Mouse (Mus musculus): ENCODE data around the gene Trim61. TPM values are rescaled to one million over a fixed set of nuclear protein-coding genes. Genes with fewer than 3 reads are reported as not detected.

Gene Trim61
- not detected in 2 replicates for polyA plus RNA-seq (2016; fragmentation: Nextera tagmentation; extraction: Ambion mirVana)

DNA sequence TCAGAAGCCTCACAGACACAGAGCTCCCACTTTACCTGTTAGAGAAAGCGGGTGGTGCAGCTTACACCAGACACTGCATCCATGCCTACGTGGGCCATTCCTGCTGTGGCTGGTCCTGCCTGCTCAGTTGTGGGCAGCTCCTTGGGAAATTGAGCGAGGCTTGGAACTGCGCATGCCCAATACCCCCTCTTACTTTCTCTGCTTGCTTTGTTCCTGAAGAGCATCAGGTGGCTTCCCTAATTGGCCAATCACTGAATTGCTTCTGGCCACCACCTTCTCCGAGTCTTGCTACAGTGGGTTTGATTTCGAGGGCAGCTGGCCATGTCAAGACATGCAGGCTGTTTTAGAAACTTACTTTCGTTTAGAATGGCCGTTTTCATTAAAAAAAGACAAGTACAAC, at the start of gene Trim61, which contains the start of gene Trim60:
Gene Trim61, minus strand, starts transcription at position 101 of the 400 bp plus-strand sequence.
Gene Trim60, minus strand, starts transcription at position 162 of the 400 bp plus-strand sequence.
- no peaks in the 10 kb centered on the region for H3K36me3 ChIP-seq
- H3K27me3 ChIP-seq (ENCODE audit: low read depth, poor library complexity, severe bottlenecking) = no peaks in the 10 kb centered on the region
- 90% methylated on average over 8 of the region's 8 CpGs for WGBS
- H3K4me3 ChIP-seq = no peak within 1 kb of the TSS
- no peak for DNase-seq (ENCODE audit: low spot score)
- no peaks in the 10 kb centered on the region for H3K9me3 ChIP-seq (replicated peaks)
- H3K4me1 ChIP-seq = no peaks in the 10 kb centered on the region
- H3K27ac ChIP-seq = no peak within 1 kb of the TSS

DNA sequence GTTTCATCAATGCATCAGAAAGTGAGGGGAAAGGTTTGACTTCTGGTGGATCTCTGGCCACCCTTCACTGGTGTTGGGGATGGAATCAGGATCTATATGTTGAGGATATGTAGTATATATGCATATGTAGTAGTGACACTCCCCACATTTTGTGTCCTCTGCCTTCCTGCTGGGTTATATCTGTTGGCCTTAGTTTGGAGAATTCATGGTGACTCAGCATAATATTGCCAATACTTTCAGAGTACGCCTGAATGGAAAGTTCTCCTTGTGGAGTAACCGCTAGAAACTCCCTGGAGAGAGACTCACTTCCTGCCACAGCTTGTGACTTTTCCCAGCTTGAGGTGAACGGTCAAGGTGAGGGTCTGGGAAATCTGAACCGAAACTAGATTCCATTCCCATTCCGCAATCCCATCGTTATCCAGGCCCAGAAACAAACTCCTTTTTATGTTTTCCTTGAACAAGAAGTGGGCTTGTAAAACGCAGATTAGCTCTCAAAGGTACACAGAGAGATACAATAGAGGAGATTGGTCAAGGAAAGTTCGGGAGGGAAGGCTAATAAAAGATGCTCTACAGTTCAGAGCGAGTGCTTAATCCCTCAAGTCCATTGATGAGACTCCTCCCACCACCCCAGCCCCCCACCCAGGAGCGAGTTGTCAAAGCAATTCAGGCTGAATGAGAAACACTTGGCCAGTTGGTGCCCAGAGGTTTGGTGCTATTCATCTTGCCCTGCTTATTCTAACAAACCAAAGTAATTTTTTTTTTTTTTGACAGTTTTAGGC, 49.6 kb upstream of the Trim61 start:
- no peak overlapping the region for H3K4me3 ChIP-seq
- WGBS = 40% methylated on average over 10 of the region's 10 CpGs
- no peaks in the 10 kb centered on the region for H3K9me3 ChIP-seq (replicated peaks)
- no peak for DNase-seq (ENCODE audit: low spot score)
- peaks cover 7% of the 10 kb centered on the region for H3K4me1 ChIP-seq
- H3K36me3 ChIP-seq = no peaks in the 10 kb centered on the region
- no peaks in the 10 kb centered on the region for H3K27me3 ChIP-seq (ENCODE audit: low read depth, poor library complexity, severe bottlenecking)
- no peak overlapping the region for H3K27ac ChIP-seq

DNA sequence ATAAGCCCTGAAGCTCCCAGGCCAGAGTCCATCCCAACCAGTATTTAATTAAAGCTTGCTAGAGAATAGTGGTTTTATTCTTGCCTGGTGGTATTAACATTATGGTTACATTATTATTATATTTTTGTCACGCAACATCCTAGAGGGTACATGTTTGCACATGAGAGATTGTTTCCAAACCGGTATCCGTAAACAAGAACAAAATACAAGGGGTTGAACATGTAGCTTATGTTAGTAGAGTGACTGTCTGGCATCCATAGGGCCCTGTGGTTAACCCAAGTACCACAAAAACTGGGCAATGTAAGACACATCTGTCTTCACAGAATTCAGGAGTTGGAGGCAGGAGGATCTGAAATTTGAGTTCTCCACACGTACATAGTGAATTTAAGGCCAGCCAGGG, 48.7 kb upstream of the Trim61 start:
- 92% methylated on average over 4 of the region's 4 CpGs for WGBS
- Histone ChIP-seq H3K4me1 (peaks cover 7% of the 10 kb centered on the region), H3K27ac (no peak overlapping the region), H3K27me3 (ENCODE audit: low read depth, poor library complexity, severe bottlenecking) (no peaks in the 10 kb centered on the region), H3K9me3 (replicated peaks) (no peaks in the 10 kb centered on the region), H3K4me3 (no peak overlapping the region), H3K36me3 (no peaks in the 10 kb centered on the region)
- no peak for DNase-seq (ENCODE audit: low spot score)

DNA sequence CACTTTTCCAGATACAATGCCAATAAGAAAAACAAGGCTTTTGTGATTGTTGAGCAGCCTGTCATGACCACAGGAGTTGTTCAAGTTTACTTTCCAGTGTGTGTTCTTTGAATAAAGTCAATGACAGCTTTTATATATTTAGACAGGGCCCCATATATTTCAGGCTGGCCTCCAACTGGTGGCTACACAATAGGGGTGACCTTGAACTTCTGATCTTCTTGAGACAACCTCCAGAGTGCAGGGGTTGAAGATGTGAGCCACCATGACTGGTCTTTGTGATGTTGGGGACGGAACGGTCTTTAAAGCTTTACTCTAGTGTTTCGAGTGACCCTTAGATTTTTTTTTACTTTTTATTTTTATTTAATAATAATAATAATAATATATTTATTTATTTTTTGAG, 47.3 kb upstream of the Trim61 start:
- Histone ChIP-seq H3K4me3 (no peak overlapping the region), H3K9me3 (replicated peaks) (no peaks in the 10 kb centered on the region), H3K27ac (no peak overlapping the region), H3K4me1 (peaks cover 7% of the 10 kb centered on the region), H3K27me3 (ENCODE audit: low read depth, poor library complexity, severe bottlenecking) (no peaks in the 10 kb centered on the region), H3K36me3 (no peaks in the 10 kb centered on the region)
- WGBS = 94% methylated on average over 3 of the region's 3 CpGs
- no peak for DNase-seq (ENCODE audit: low spot score)

DNA sequence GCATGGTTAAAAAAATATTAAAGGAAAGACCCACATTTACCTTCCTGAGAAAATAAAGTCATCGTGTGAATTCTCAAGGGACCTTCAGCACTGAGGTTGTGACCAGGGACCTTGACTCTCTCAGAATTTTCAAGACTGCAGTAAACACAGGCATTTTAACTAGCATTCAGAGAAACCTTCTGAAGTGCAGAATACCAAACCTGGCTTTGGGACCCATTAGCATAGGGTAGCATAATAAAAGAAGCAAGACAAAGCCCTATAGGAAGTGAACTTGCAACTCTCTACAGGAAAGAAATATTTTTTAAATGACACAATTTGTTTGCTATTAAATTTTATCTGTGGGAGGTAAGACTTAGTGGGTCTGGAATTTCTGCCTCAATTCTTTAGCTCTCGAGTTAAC, 45.7 kb upstream of the Trim61 start:
- peaks cover 7% of the 10 kb centered on the region for H3K4me1 ChIP-seq
- 54% methylated on average over 2 of the region's 2 CpGs for WGBS
- H3K9me3 ChIP-seq (replicated peaks) = no peaks in the 10 kb centered on the region
- H3K36me3 ChIP-seq = no peaks in the 10 kb centered on the region
- no peaks in the 10 kb centered on the region for H3K27me3 ChIP-seq (ENCODE audit: low read depth, poor library complexity, severe bottlenecking)
- no peak overlapping the region for H3K4me3 ChIP-seq
- no peak for DNase-seq (ENCODE audit: low spot score)
- H3K27ac ChIP-seq = no peak overlapping the region

DNA sequence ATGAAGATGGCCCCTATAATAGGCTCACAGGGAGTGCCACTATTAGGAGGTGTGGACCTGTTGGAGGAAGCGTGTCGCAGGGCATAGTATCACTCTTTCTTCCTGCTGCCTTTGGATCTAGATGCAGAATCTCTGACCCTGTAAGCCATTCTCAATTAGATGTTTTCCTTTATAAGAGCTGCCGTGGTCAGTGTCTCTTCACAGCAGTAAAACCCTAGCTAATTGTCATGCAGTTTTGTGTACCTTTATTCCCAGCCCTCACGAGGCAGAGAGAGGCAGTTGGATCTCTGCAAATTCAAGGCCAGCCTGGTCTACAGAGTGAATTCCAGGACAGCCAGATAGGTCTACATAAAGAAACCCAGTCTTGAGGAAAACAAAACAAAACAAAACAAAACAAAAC, 43.9 kb upstream of the Trim61 start:
- Histone ChIP-seq H3K27ac (no peak overlapping the region), H3K4me1 (no peaks in the 10 kb centered on the region), H3K9me3 (replicated peaks) (no peaks in the 10 kb centered on the region), H3K27me3 (ENCODE audit: low read depth, poor library complexity, severe bottlenecking) (no peaks in the 10 kb centered on the region), H3K36me3 (no peaks in the 10 kb centered on the region), H3K4me3 (no peak overlapping the region)
- DNase-seq (ENCODE audit: low spot score) = no peak
- 79% methylated on average over 4 of the region's 4 CpGs for WGBS

DNA sequence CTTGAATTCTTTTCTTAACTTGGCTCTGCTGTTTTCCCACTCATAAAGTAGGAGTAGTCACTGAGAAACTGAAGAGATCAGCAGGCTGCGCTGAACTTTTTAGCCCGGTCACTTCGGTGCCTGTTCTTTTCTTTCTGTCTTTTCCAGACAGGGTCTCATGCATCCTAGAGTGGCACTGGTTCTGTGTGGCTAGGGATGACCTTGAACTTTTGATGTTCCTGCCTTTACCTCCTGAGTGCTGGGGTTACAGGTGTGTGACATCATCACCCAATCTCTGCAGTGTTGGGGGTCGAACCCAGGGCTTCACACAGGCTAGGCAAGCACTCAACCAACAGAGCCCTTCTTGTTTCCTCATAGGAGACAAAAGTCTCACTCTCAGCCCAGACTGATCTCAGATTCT, 38.4 kb upstream of the Trim61 start:
- peaks cover 25% of the 10 kb centered on the region for H3K4me1 ChIP-seq
- H3K27me3 ChIP-seq (ENCODE audit: low read depth, poor library complexity, severe bottlenecking) = no peaks in the 10 kb centered on the region
- DNase-seq (ENCODE audit: low spot score) = no peak
- no peak overlapping the region for H3K4me3 ChIP-seq
- no peaks in the 10 kb centered on the region for H3K36me3 ChIP-seq
- WGBS = 97% methylated on average over 4 of the region's 4 CpGs
- no peaks in the 10 kb centered on the region for H3K9me3 ChIP-seq (replicated peaks)
- no peak overlapping the region for H3K27ac ChIP-seq

DNA sequence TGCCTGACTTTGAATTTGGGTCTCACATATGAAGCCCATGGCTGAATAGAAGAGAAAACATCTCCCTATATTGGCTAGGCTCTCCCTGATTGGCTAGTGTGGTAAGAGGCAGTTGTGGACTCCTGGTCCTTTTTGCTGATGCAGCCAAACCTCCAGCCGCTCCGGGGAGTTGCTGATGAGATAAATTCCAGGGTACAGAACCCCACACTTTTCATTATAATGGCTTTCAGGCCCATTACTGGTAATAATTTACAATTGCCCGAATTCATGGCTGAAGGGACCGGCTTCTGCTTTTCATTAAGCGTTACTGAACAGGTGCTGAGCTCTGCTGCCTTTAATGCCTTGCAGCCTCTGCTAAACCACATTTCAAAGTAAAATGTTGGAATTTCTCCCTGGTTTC, 35.6 kb upstream of the Trim61 start:
- no peaks in the 10 kb centered on the region for H3K27me3 ChIP-seq (ENCODE audit: low read depth, poor library complexity, severe bottlenecking)
- H3K4me1 ChIP-seq = peaks cover 25% of the 10 kb centered on the region
- H3K9me3 ChIP-seq (replicated peaks) = no peaks in the 10 kb centered on the region
- H3K36me3 ChIP-seq = no peaks in the 10 kb centered on the region
- H3K27ac ChIP-seq = peak overlapping the region; percentile 85
- DNase-seq (ENCODE audit: low spot score) = peak; percentile 65
- H3K4me3 ChIP-seq = no peak overlapping the region
- 15% methylated on average over 5 of the region's 5 CpGs for WGBS

DNA sequence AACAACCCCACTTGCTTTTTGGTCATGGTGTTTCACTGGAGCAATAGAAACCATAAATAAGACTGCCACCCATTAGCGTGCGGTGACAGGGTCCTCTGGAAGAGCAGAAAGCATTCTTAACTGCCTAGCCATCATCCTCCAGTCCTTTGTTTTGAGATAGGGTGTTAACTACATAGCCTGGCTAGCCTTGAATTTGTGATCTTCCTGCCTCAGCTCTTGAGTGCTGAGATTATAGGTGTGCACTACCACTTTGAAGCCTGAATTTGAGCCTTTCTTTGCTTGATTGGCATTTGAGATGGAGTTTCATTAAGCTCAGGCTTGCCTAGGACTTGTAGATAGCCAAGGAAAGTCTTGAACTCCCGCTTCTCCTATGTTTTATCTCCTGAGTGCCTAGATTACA, 35.2 kb upstream of the Trim61 start:
- Histone ChIP-seq H3K27me3 (ENCODE audit: low read depth, poor library complexity, severe bottlenecking) (no peaks in the 10 kb centered on the region), H3K4me1 (peaks cover 25% of the 10 kb centered on the region), H3K36me3 (no peaks in the 10 kb centered on the region), H3K27ac (peak overlapping the region; percentile 85), H3K9me3 (replicated peaks) (no peaks in the 10 kb centered on the region), H3K4me3 (no peak overlapping the region)
- WGBS = 46% methylated on average over 3 of the region's 3 CpGs
- no peak for DNase-seq (ENCODE audit: low spot score)

DNA sequence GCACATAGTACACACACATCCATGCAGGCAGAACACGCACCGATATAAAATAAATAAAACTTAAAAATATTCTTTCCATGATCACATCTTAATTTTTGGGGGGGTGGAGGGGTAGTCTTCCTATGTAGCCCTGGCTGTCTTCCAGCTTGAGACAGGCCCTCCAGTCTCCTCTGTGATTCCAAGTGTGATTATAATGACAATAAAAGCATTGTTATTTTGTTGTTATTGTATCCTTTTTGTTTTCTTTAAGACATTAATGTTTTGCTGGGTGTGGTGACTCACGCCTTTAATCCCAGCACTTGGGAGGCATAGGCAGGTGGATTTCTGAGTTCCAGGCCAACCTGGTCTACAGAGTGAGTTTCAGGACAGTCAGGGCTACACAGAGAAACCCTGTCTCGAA, 29.5 kb upstream of the Trim61 start:
- Histone ChIP-seq H3K27ac (no peak overlapping the region), H3K4me3 (no peak overlapping the region), H3K36me3 (no peaks in the 10 kb centered on the region), H3K4me1 (peaks cover 9% of the 10 kb centered on the region; the same call in 1 of the 2 replicates), H3K27me3 (ENCODE audit: low read depth, poor library complexity, severe bottlenecking) (no peaks in the 10 kb centered on the region), H3K9me3 (replicated peaks) (no peaks in the 10 kb centered on the region)
- no peak for DNase-seq (ENCODE audit: low spot score)
- 88% methylated on average over 4 of the region's 4 CpGs for WGBS

DNA sequence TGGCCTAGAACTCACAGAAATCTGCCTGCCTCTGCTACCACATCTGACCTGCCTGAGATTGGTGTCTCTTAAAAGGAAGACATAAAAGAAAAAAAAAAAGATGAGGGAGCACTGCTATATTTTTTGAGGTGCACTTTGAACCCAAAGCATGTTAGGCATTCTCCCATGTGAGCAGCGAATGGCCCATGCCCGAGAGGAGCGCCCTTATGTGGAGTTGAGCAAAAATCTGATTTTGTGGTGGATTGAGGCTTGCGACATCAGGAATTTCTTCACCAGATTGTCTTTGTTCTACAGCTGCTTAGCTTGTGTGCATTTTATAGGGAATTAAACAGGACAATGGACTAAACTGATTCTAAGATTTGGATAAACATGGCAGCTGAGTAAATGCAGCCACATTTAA, 28.9 kb upstream of the Trim61 start:
- 92% methylated on average over 4 of the region's 4 CpGs for WGBS
- Histone ChIP-seq H3K9me3 (replicated peaks) (no peaks in the 10 kb centered on the region), H3K27me3 (ENCODE audit: low read depth, poor library complexity, severe bottlenecking) (no peaks in the 10 kb centered on the region), H3K4me3 (no peak overlapping the region), H3K27ac (no peak overlapping the region), H3K4me1 (peaks cover 6% of the 10 kb centered on the region; the same call in 1 of the 2 replicates), H3K36me3 (no peaks in the 10 kb centered on the region)
- no peak for DNase-seq (ENCODE audit: low spot score)

DNA sequence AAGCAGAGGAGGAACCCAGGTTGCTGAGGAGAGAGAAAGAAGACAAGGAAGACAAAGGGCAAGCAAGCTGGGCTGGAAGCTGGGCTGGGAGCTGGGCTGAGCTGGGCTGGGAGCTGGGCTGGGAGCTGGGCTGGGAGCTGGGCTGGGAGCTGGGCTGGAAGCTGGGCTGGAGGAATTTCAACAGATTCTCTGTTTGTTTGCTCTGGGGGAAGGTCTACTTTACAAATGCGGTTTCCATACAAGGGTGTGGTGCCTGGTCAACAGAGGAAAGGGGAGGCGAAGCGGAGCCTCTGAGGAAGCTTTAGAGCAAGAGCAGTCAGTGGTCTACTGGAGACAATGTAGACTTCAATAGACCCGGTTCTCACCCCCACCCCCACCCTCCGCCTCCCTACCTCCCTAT, 28.2 kb upstream of the Trim61 start:
- Histone ChIP-seq H3K27ac (peak overlapping the region; percentile 44; the same call in 1 of the 2 replicates), H3K36me3 (no peaks in the 10 kb centered on the region), H3K9me3 (replicated peaks) (no peaks in the 10 kb centered on the region), H3K4me3 (no peak overlapping the region), H3K4me1 (peaks cover 6% of the 10 kb centered on the region; the same call in 1 of the 2 replicates), H3K27me3 (ENCODE audit: low read depth, poor library complexity, severe bottlenecking) (no peaks in the 10 kb centered on the region)
- DNase-seq (ENCODE audit: low spot score) = no peak
- WGBS = 50% methylated on average over 5 of the region's 5 CpGs

DNA sequence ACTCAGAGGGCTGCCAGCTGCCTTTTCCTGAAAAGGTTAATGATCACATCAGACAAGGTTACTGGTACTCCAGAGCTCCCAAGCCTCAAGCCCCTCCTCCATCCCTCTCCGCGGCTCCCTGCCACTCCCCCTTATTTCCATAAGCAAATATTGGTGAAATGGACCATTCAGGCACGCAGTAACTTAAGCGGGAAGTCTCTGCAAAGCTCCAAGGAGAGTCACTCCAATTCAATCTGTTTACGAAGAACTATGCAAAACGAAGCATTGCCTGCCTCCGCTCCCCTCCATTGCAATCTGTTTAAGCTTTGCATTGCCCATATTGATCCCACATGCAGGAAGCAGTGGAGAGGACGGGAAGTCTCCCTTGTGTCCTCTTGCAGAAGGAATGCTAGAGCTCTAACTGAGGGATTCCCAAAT, 18.8 kb upstream of the Trim61 start, which contains the start of gene Apela:
Gene Apela, minus strand, starts transcription at position 220 of the 417 bp plus-strand sequence.
- under 1% methylated on average over 8 of the region's 8 CpGs for WGBS
- Histone ChIP-seq H3K36me3 (no peaks in the 10 kb centered on the region), H3K4me1 (peaks cover 43% of the 10 kb centered on the region), H3K4me3 (peak within 1 kb of the TSS; percentile 51), H3K9me3 (replicated peaks) (no peaks in the 10 kb centered on the region), H3K27me3 (ENCODE audit: low read depth, poor library complexity, severe bottlenecking) (no peaks in the 10 kb centered on the region), H3K27ac (peak within 1 kb of the TSS; percentile 78)
- DNase-seq (ENCODE audit: low spot score) = peak; percentile 65
